8 mouse cellular contexts compared by ENCODE assay signal in the genomic region with DNA sequence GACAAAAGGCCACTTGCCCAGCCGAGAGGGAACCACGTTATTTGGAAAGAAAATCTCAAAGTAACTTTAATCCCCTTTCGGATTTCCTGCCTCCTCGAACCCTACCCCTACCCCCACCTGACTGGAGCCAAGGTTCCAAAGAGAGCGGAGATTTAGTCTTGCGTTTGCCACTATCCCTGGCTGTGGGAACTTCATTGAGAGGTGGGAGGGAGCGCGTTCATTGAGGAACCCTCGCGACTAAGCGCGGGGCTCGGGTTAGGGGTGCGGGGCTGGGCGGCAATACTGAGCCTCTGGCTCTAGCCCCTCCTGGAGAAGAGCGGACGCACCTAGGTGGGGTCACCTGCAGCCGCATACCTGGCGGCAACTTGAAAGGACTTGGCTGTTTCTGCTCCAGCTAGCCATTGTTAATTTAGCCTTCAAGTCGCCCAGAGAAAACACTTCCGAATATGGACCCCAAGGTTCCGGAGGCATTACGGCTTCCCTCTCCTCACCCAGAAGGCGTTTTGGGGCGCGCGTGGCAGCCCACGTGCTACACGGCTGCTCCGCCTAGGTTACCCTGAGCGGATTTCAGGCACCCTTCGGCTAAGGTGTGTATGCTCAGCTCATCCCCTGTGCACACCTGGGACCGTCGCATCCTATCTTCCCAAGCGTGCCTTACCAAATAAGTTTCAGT. TPM values are rescaled to one million over a fixed set of nuclear protein-coding genes. Genes with fewer than 3 reads are reported as not detected.
DNase-seq lines count a peak whose midpoint lies in the region; ATAC-seq and TF ChIP-seq lines count a peak whose summit lies in the region.

No protein-coding gene starts in this region.

- H3K36me3 ChIP-seq in spleen, adult 2 months (ENCODE audit: control insufficient read depth, insufficient read depth, low read length) = no peaks in the 10 kb centered on the region
- peaks cover 9% of the 10 kb centered on the region for H3K36me3 ChIP-seq in forebrain, embryonic 10.5 days (replicated peaks)
- no peaks in the 10 kb centered on the region for H3K36me3 ChIP-seq in hindbrain, embryonic 16.5 days (ENCODE audit: control insufficient read depth, insufficient read depth, low read length)
- no peaks in the 10 kb centered on the region for H3K36me3 ChIP-seq in liver, postnatal 0 days (replicated peaks; ENCODE audit: insufficient read depth, low read length)
- H3K36me3 ChIP-seq in stomach, embryonic 14.5 days (ENCODE audit: control insufficient read depth, insufficient read depth, low read length) = no peaks in the 10 kb centered on the region

- H3K9ac ChIP-seq in hindbrain, embryonic 16.5 days (ENCODE audit: low read depth, low read length) = peak overlapping the region; percentile 39
- 0 out of 2 replicates have a peak overlapping the region, but pooled peaks have one; percentile 51 for H3K9ac ChIP-seq in liver, postnatal 0 days (replicated peaks)
- H3K9ac ChIP-seq in stomach, embryonic 14.5 days (replicated peaks; ENCODE audit: low read depth, low read length) = no peak overlapping the region

- peaks cover 16% of the 10 kb centered on the region for H3K4me1 ChIP-seq in spleen, adult 2 months (ENCODE audit: control insufficient read depth, insufficient read depth, insufficient read length)
- H3K4me1 ChIP-seq in forebrain, embryonic 10.5 days = peaks cover 56% of the 10 kb centered on the region
- H3K4me1 ChIP-seq in hindbrain, embryonic 16.5 days (ENCODE audit: control insufficient read depth, insufficient read depth, low read depth, low read length) = peaks cover 54% of the 10 kb centered on the region
- H3K4me1 ChIP-seq in liver, postnatal 0 days (ENCODE audit: insufficient read depth) = peaks cover 38% of the 10 kb centered on the region
- H3K4me1 ChIP-seq in stomach, embryonic 14.5 days (ENCODE audit: control insufficient read depth, insufficient read depth, low read length) = peaks cover 18% of the 10 kb centered on the region

- WGBS in spleen, adult 2 months = 1% methylated on average over 35 of the region's 35 CpGs
- under 1% methylated on average over 35 of the region's 35 CpGs for WGBS in forebrain, embryonic 10.5 days
- under 1% methylated on average over 35 of the region's 35 CpGs for WGBS in hindbrain, embryonic 16.5 days
- under 1% methylated on average over 35 of the region's 35 CpGs for WGBS in liver, postnatal 0 days (ENCODE audit: insufficient replicate concordance)
- WGBS in stomach, embryonic 14.5 days = under 1% methylated on average over 35 of the region's 35 CpGs

- peaks cover 17% of the 10 kb centered on the region for H3K27me3 ChIP-seq in spleen, adult 2 months (ENCODE audit: control insufficient read depth, insufficient read depth, low read length)
- H3K27me3 ChIP-seq in forebrain, embryonic 10.5 days (ENCODE audit: poor library complexity, severe bottlenecking) = peaks cover 39% of the 10 kb centered on the region
- H3K27me3 ChIP-seq in hindbrain, embryonic 16.5 days (replicated peaks; ENCODE audit: control insufficient read depth, insufficient read depth, low read length) = peaks cover 24% of the 10 kb centered on the region
- H3K27me3 ChIP-seq in liver, postnatal 0 days (ENCODE audit: insufficient read depth, low read length) = peaks cover 61% of the 10 kb centered on the region
- H3K27me3 ChIP-seq in stomach, embryonic 14.5 days (ENCODE audit: control insufficient read depth, insufficient read depth, low read length) = peaks cover 3% of the 10 kb centered on the region; the same call in 1 of the 2 replicates

- no peak for TF ChIP-seq POLR2A in spleen, adult 2 months (IDR thresholded peaks at IDR 0.05; ENCODE audit: low read depth, low read length)

- H3K9me3 ChIP-seq in forebrain, embryonic 10.5 days = no peaks in the 10 kb centered on the region
- no peaks in the 10 kb centered on the region for H3K9me3 ChIP-seq in hindbrain, embryonic 16.5 days (ENCODE audit: control insufficient read depth, low read length)
- no peaks in the 10 kb centered on the region for H3K9me3 ChIP-seq in liver, postnatal 0 days (ENCODE audit: low read length)
- no peaks in the 10 kb centered on the region for H3K9me3 ChIP-seq in stomach, embryonic 14.5 days (ENCODE audit: control insufficient read depth, low read depth, low read length)

- TF ChIP-seq EP300 in liver, postnatal 0 days (IDR thresholded peaks at IDR 0.05; ENCODE audit: low read depth) = no peak

- peak overlapping the region; percentile 90 for H3K4me2 ChIP-seq in hindbrain, embryonic 16.5 days (ENCODE audit: low read length)
- peak overlapping the region; percentile 95 for H3K4me2 ChIP-seq in liver, postnatal 0 days (ENCODE audit: low read depth, low read length)
- peak overlapping the region; percentile 96 for H3K4me2 ChIP-seq in stomach, embryonic 14.5 days (replicated peaks; ENCODE audit: low read depth, low read length)

- DNase-seq in spleen, adult 2 months (ENCODE audit: low read depth in 1 of 2, low spot score in 2 of 2) = no peak
- DNase-seq in spleen, postnatal 4 days (ENCODE audit: low spot score in 2 of 2) = no peak
- peak; percentile 74 for DNase-seq in forebrain, embryonic 10.5 days (ENCODE audit: extremely low spot score, low spot score)
- no peak for DNase-seq in liver, postnatal 0 days
- no peak for DNase-seq in thymus, postnatal 14 days

- TF ChIP-seq CTCF in spleen, adult 2 months (IDR thresholded peaks at IDR 0.05; ENCODE audit: extremely low read depth, insufficient read depth, insufficient read length, insufficient replicate concordance) = no peak
- TF ChIP-seq CTCF in liver, postnatal 0 days (IDR thresholded peaks at IDR 0.05; ENCODE audit: low read depth) = no peak

- ATAC-seq in hindbrain, embryonic 16.5 days = no peak
- ATAC-seq in liver, postnatal 0 days = no peak
- no peak for ATAC-seq in stomach, embryonic 14.5 days (ENCODE audit: insufficient number of reproducible peaks, insufficient read depth, low FRiP score, low read depth)
- no peak for ATAC-seq in frontal cortex, adult (ENCODE audit: low TSS enrichment)

- peak overlapping the region; percentile 27; the same call in 1 of the 2 replicates for H3K4me3 ChIP-seq in spleen, adult 2 months (ENCODE audit: extremely low read depth, insufficient read depth, insufficient read length)
- H3K4me3 ChIP-seq in forebrain, embryonic 10.5 days = peak overlapping the region; percentile 88
- peak overlapping the region; percentile 49 for H3K4me3 ChIP-seq in hindbrain, embryonic 16.5 days (ENCODE audit: low read length)
- peak overlapping the region; percentile 54 for H3K4me3 ChIP-seq in liver, postnatal 0 days (ENCODE audit: low read depth, low read length)
- peak overlapping the region; percentile 49 for H3K4me3 ChIP-seq in stomach, embryonic 14.5 days (ENCODE audit: low read depth, low read length)

- H3K27ac ChIP-seq in spleen, adult 2 months (ENCODE audit: insufficient read depth, low read length) = 0 out of 2 replicates have a peak overlapping the region, but pooled peaks have one; percentile 6
- peak overlapping the region; percentile 99 for H3K27ac ChIP-seq in forebrain, embryonic 10.5 days
- 0 out of 2 replicates have a peak overlapping the region, but pooled peaks have one; percentile 19 for H3K27ac ChIP-seq in hindbrain, embryonic 16.5 days (ENCODE audit: low read depth, low read length)
- peak overlapping the region; percentile 52; the same call in 1 of the 2 replicates for H3K27ac ChIP-seq in liver, postnatal 0 days (ENCODE audit: low read depth)
- H3K27ac ChIP-seq in stomach, embryonic 14.5 days (ENCODE audit: low read length) = peak overlapping the region; percentile 89

RNA-seq across cellular contexts. Expression of a gene that starts 2.5 kb away (rescaled TPM):
- 34.9 and 35.0 TPM in 2 replicates for polyA plus RNA-seq in spleen, adult 2 months (2012; rRNA removed)
- polyA plus RNA-seq in forebrain, embryonic 10.5 days (2016; fragmentation: Nextera tagmentation; extraction: Ambion mirVana) = 233 and 246 TPM in 2 replicates
- polyA plus RNA-seq in hindbrain, embryonic 16.5 days (2015; fragmentation: Nextera tagmentation; extraction: Ambion mirVana) = 31.0 and 33.5 TPM in 2 replicates
- polyA plus RNA-seq in liver, postnatal 0 days (2015; fragmentation: Nextera tagmentation; extraction: Ambion mirVana) = 10.1 TPM in 2 replicates
- polyA plus RNA-seq in stomach, embryonic 14.5 days (2014; fragmentation: Nextera tagmentation; extraction: Ambion mirVana) = 82.9 and 95.3 TPM in 2 replicates

RNA-seq across cellular contexts. Expression of a gene that starts 27.3 kb away (rescaled TPM):
- polyA plus RNA-seq in spleen, adult 2 months (2012; rRNA removed) = 8.4 and 9.3 TPM in 2 replicates
- 24.6 and 26.7 TPM in 2 replicates for polyA plus RNA-seq in forebrain, embryonic 10.5 days (2016; fragmentation: Nextera tagmentation; extraction: Ambion mirVana)
- polyA plus RNA-seq in hindbrain, embryonic 16.5 days (2015; fragmentation: Nextera tagmentation; extraction: Ambion mirVana) = 29.7 and 32.5 TPM in 2 replicates
- 6.3 and 7.0 TPM in 2 replicates for polyA plus RNA-seq in liver, postnatal 0 days (2015; fragmentation: Nextera tagmentation; extraction: Ambion mirVana)
- 23.7 and 25.8 TPM in 2 replicates for polyA plus RNA-seq in stomach, embryonic 14.5 days (2014; fragmentation: Nextera tagmentation; extraction: Ambion mirVana)

RNA-seq across cellular contexts. Expression of a gene that starts 45.9 kb away (rescaled TPM):
- not detected in 2 replicates for polyA plus RNA-seq in spleen, adult 2 months (2012; rRNA removed)
- 60.7 and 78.7 TPM in 2 replicates for polyA plus RNA-seq in forebrain, embryonic 10.5 days (2016; fragmentation: Nextera tagmentation; extraction: Ambion mirVana)
- polyA plus RNA-seq in hindbrain, embryonic 16.5 days (2015; fragmentation: Nextera tagmentation; extraction: Ambion mirVana) = 22.7 and 23.6 TPM in 2 replicates
- polyA plus RNA-seq in liver, postnatal 0 days (2015; fragmentation: Nextera tagmentation; extraction: Ambion mirVana) = not detected in 2 replicates
- polyA plus RNA-seq in stomach, embryonic 14.5 days (2014; fragmentation: Nextera tagmentation; extraction: Ambion mirVana) = not detected in 2 replicates

Comparison
In these comparisons a context has a peak if more than half of its experiments do, and no peak if none do; other contexts are left out.
1. H3K27ac ChIP-seq: peak in every context shown above with its lines; median percentile 99 in forebrain, embryonic 10.5 days; 89 in stomach, embryonic 14.5 days; 52 in liver, postnatal 0 days; 19 in hindbrain, embryonic 16.5 days; 6 in spleen, adult 2 months.
2. H3K4me3 ChIP-seq: peak in every context shown above with its lines; median percentile 88 in forebrain, embryonic 10.5 days; 54 in liver, postnatal 0 days; 49 in hindbrain, embryonic 16.5 days; 49 in stomach, embryonic 14.5 days; 27 in spleen, adult 2 months.
3. RNA of a gene that starts 45.9 kb away (polyA plus RNA-seq): 60.7 to 78.7 TPM in forebrain, embryonic 10.5 days and 22.7 to 23.6 TPM in hindbrain, embryonic 16.5 days; not detected in liver, postnatal 0 days, not detected in spleen, adult 2 months and not detected in stomach, embryonic 14.5 days; every median in the first group is over 10 times any median in the second.
4. Peak in every context shown above with its lines, with median percentiles within 50 percentile points of each other: H3K4me2 ChIP-seq.